Mouse (Mus musculus) left cerebral cortex, adult 8-10 months (tissue): ENCODE measurements around the gene N6amt1. TPM values are rescaled to one million over a fixed set of nuclear protein-coding genes. Genes with fewer than 3 reads are reported as not detected.

Source experiments
- DNase-seq, 2 experiments: peaks; one replicate each; pipeline ENCODE4 v3.0.0; 2022; ENCODE audit warnings: low spot score in 2 of 2
- total RNA-seq, 4 experiments: library from RNA; stranded (reverse); gene quantifications; 2 replicates each; pipeline ENCODE4 v1.2.4; 2022

The N6amt1 gene
- total RNA-seq, 4 experiments from 2014 or later = 16.4 to 17.3 (median 16.9) TPM

- no peak for DNase-seq
Observed at GRCm38 (mm10) chr16:87384366-87384765, 30.4 kb downstream of the N6amt1 start.

- no peak for DNase-seq
Observed at GRCm38 (mm10) chr16:87387444-87387977, 33.5 kb downstream of the N6amt1 start.

GRCm38 (mm10) chr16:87393813-87394548 is 40.0 kb downstream of the N6amt1 start:
- peak in 1 of 2 experiments; percentile 60 for DNase-seq

- no peak for DNase-seq
Observed at GRCm38 (mm10) chr16:87405001-87405400, 51.0 kb downstream of the N6amt1 start.

Other genes with a start within 250 kb of the N6amt1 start
- 10 to 100 TPM; 41.1 to 46.9 (median 43.1) TPM for gene Ltn1, start 78.4 kb downstream of the N6amt1 start, total RNA-seq
- 1 to 10 TPM; 9.2 to 9.6 (median 9.5) TPM for gene Rwdd2b, start 86.4 kb downstream of the N6amt1 start, total RNA-seq
- gene Usp16, start 100.5 kb downstream of the N6amt1 start, total RNA-seq = 10 to 100 TPM; 36.6 to 44.3 (median 43.5) TPM
- gene Cct8, start 141.7 kb downstream of the N6amt1 start, total RNA-seq = 100 to 1,000 TPM; 167 to 182 (median 176) TPM
- under 1 TPM in 3 of 4 experiments, not detected in 1; 0.46 to 0.59 (median 0.53) TPM for gene Map3k7cl, start 199.1 kb downstream of the N6amt1 start, total RNA-seq